Mouse (Mus musculus) lung, postnatal 0 days (tissue): ENCODE data around the gene Cyp27b1.

Source experiments
- CTCF ChIP-seq: IDR thresholded peaks from 2 replicates; pipeline ENCODE4 v1.5.1; 2016; ENCODE audit warnings: antibody characterized with exemption, mild to moderate bottlenecking
- EP300 ChIP-seq: IDR thresholded peaks from 2 replicates; pipeline ENCODE4 v1.6.1; 2016; ENCODE audit warnings: antibody characterized with exemption, mild to moderate bottlenecking, control low read depth

DNA sequence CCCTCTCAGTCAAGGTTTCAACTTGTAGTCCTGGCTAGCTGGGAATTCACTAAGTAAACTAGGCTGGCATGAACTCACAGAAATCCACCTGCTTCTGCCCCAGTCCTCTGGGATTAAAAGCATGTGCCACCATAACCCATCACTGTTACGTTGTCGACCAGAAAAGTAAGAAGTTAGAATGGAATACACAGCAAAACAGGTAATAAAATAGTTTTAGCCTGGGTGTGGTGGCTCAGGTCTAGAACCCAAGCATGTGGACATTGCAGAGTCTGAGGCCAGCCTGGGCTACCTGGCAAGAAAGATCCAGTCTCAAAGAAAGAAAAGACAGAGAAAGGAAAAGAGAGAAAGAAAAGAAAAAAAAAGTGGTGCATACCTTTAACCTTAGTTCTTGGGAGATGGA is 13.5 kb downstream of the Cyp27b1 start:
- TF ChIP-seq CTCF (no peak), EP300 (no peak)
